Mouse (Mus musculus): ENCODE data around the gene Aprt.

- TF ChIP-seq CTCF (IDR thresholded peaks at IDR 0.05; ENCODE audit: extremely low read depth, insufficient read depth, low read length) = no peak
- no peak for TF ChIP-seq POLR2A (IDR thresholded peaks at IDR 0.05; ENCODE audit: extremely low read depth, insufficient read depth, low read length)
Observed at GRCm38 (mm10) chr8:122574667-122575251, 1.9 kb downstream of the Aprt start.
